Mouse (Mus musculus): ENCODE measurements around the gene Cmtm2b. TPM values are rescaled to one million over a fixed set of nuclear protein-coding genes. Genes with fewer than 3 reads are reported as not detected.

Gene Cmtm2b
- total RNA-seq, 2 experiments from 2014 or later, result not detected

GRCm38 (mm10) chr8:104334196-104334595, 12.2 kb downstream of the Cmtm2b start:
- TF ChIP-seq CTCF (IDR thresholded peaks at IDR 0.05), result no peak
- Histone ChIP-seq H3K4me3 (no peak overlapping the region), H3K27ac (no peak overlapping the region)
- DNase-seq, result no peak
- intact Hi-C loops (cut with DNase I), result no loop called here

- no peak for TF ChIP-seq CTCF (IDR thresholded peaks at IDR 0.05)
- intact Hi-C loops (cut with DNase I), result no loop called here
- Histone ChIP-seq H3K27ac (no peak overlapping the region), H3K4me3 (no peak overlapping the region)
- no peak for DNase-seq
These were observed 14.8 kb downstream of the Cmtm2b start for GRCm38 (mm10) chr8:104336806-104337205.

GRCm38 (mm10) chr8:104337890-104338289, 15.9 kb downstream of the Cmtm2b start:
- intact Hi-C loops (cut with DNase I), result no loop called here
- no peak for TF ChIP-seq CTCF (IDR thresholded peaks at IDR 0.05)
- Histone ChIP-seq H3K4me3 (no peak overlapping the region), H3K27ac (no peak overlapping the region)
- no peak for DNase-seq

GRCm38 (mm10) chr8:104339229-104339982, 17.4 kb downstream of the Cmtm2b start, which contains the start of gene Cmtm3:
Gene Cmtm3 (plus strand): TSS chr8:104339410.
- Histone ChIP-seq H3K27ac (peak within 1 kb of the TSS; percentile 93), H3K4me3 (peak within 1 kb of the TSS; percentile 88)
- no peak for TF ChIP-seq CTCF (IDR thresholded peaks at IDR 0.05)
- peak; percentile 29 for DNase-seq
- intact Hi-C loops (cut with DNase I), result no loop called here

GRCm38 (mm10) chr8:104339983-104340232, 17.9 kb downstream of the Cmtm2b start:
- DNase-seq, result no peak
- no peak for TF ChIP-seq CTCF (IDR thresholded peaks at IDR 0.05)
- intact Hi-C loops (cut with DNase I), result loop anchor here (5.0 kb wide), 1 partner anchor 88 kb away; the partner anchor contains the start of gene Cklf
- Histone ChIP-seq H3K27ac (peak overlapping the region; percentile 93), H3K4me3 (peak overlapping the region; percentile 88)

GRCm38 (mm10) chr8:104340233-104341105, 18.4 kb downstream of the Cmtm2b start:
- peak; percentile 84 for DNase-seq
- TF ChIP-seq CTCF (IDR thresholded peaks at IDR 0.05), result peak; percentile 72
- intact Hi-C loops (cut with DNase I), result loop anchor here (5.0 kb wide), 1 partner anchor 88 kb away; the partner anchor contains the start of gene Cklf
- H3K4me3 ChIP-seq, result peak overlapping the region; percentile 88
- H3K27ac ChIP-seq, result peak overlapping the region; percentile 93

GRCm38 (mm10) chr8:104341106-104341561, 19.1 kb downstream of the Cmtm2b start:
- peak; percentile 80 for DNase-seq
- TF ChIP-seq CTCF (IDR thresholded peaks at IDR 0.05), result no peak
- Histone ChIP-seq H3K27ac (peak overlapping the region; percentile 93), H3K4me3 (peak overlapping the region; percentile 88)
- intact Hi-C loops (cut with DNase I), result loop anchor here (5.0 kb wide), 1 partner anchor 89 kb away; the partner anchor contains the start of gene Cklf

GRCm38 (mm10) chr8:104341678-104342077, 19.6 kb downstream of the Cmtm2b start:
- intact Hi-C loops (cut with DNase I), result loop anchor here (5.0 kb wide), 1 partner anchor 89 kb away; the partner anchor contains the start of gene Cklf
- Histone ChIP-seq H3K27ac (peak overlapping the region; percentile 93), H3K4me3 (peak overlapping the region; percentile 88)
- TF ChIP-seq CTCF (IDR thresholded peaks at IDR 0.05), result no peak
- no peak for DNase-seq

GRCm38 (mm10) chr8:104342426-104342825, 20.4 kb downstream of the Cmtm2b start:
- peak overlapping the region; percentile 93 for H3K27ac ChIP-seq
- no peak for DNase-seq

GRCm38 (mm10) chr8:104343957-104344356, 21.9 kb downstream of the Cmtm2b start:
- DNase-seq, result peak; percentile 91
- Histone ChIP-seq H3K4me3 (no peak overlapping the region), H3K27ac (no peak overlapping the region)
- intact Hi-C loops (cut with DNase I), result loop anchor here (1.0 to 5.0 kb wide), 4 partner anchors 59 to 227 kb away; partner anchors contain the start of gene Cklf
- TF ChIP-seq CTCF (IDR thresholded peaks at IDR 0.05), result peak; percentile 97

More at GRCm38 (mm10) chr8:104342426-104342825, 20.4 kb downstream of the Cmtm2b start:
- no peak overlapping the region for H3K4me3 ChIP-seq
- no peak for TF ChIP-seq CTCF (IDR thresholded peaks at IDR 0.05)
- intact Hi-C loops (cut with DNase I), result loop anchor here (5.0 kb wide), 1 partner anchor 90 kb away; the partner anchor contains the start of gene Cklf

GRCm38 (mm10) chr8:104344622-104345021, 22.6 kb downstream of the Cmtm2b start:
- Histone ChIP-seq H3K27ac (no peak overlapping the region), H3K4me3 (no peak overlapping the region)
- intact Hi-C loops (cut with DNase I), result loop anchor here (1.0 to 5.0 kb wide), 4 partner anchors 58 to 226 kb away; partner anchors contain the start of gene Cklf
- TF ChIP-seq CTCF (IDR thresholded peaks at IDR 0.05), result no peak
- no peak for DNase-seq

- Histone ChIP-seq H3K4me3 (no peak overlapping the region), H3K27ac (no peak overlapping the region)
- DNase-seq, result no peak
- intact Hi-C loops (cut with DNase I), result no loop called here
- TF ChIP-seq CTCF (IDR thresholded peaks at IDR 0.05), result no peak
These were observed 24.7 kb downstream of the Cmtm2b start for GRCm38 (mm10) chr8:104346706-104347105.

Measured in gastrocnemius, adult 2 months (tissue).